Mouse (Mus musculus) gonadal fat pad, adult 2 months (tissue): ENCODE measurements around the gene Irak2. TPM values are rescaled to one million over a fixed set of nuclear protein-coding genes. Genes with fewer than 3 reads are reported as not detected.

Source experiments
- DNase-seq: peaks from one replicate; pipeline ENCODE4 v3.0.0-alpha.2; 2012; ENCODE audit warnings: low read depth
- polyA plus RNA-seq: library from polyadenylated mRNA; depleted of rRNA; stranded (reverse); fragments of >200 nt; gene quantifications from 2 replicates; pipeline ENCODE4 v1.2.3, GENCODE M21; 2012

Irak2 gene
- polyA plus RNA-seq, 1 experiment, result 49.0 TPM

DNA sequence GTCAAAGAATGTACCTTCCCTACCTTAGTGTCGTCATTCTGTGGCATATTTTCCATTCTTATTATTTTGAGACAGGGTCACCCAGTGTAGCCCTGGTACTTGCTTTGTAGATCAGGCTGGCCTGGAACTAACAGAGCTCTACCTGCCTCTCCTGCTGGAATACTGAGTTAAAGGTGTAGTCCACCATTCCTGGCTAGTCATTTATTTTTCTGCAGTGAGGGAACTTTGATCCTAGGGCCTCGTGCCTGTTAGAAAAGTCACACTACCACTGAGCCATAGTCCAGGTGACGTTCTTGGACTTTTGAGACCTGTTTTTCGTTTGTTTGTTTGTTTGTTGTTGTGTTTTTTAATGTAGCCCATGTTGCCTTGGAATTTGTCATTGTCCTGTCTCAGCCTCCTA, 934 bp downstream of the Irak2 start:
- DNase-seq, result no peak

DNA sequence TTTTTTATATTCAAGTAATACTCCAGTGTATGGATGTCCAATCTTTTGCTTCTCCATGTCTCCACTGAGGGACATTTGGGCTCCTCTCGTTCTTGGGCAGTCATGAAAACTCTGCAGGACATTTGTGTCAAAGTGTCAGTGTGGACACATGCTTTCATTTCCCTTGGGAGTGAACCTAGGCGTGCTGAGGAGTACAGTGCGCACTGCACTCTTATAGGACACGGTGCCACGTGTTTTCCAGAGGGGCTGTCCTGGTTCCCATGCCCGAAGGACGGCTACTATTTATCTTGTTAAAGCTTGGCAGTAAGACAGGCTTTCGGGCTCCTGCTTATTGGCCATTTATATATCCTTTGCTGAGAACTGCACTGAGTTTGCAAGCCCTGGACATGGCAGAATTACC, 4.3 kb downstream of the Irak2 start:
- no peak for DNase-seq

DNA sequence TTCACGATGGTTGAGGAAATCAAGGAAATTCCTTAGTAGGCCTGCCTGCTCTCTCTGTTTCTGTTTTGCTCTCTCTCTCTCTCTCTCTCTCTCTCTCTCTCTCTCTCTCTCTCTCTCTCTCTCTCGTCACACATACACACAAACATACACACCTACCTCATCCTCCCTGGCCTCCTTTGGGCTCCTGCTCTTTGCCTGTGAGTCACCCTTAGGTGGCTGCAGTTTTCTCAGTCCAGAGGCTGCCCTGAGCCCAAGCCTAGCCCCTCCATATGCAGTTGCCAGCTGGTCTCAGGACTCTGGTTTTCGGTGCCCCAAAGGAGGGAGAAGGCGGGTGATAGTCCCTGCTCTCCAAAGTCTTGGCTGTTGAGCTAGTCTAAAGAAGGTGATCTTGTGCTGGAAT, 4.8 kb downstream of the Irak2 start:
- DNase-seq, result no peak

DNA sequence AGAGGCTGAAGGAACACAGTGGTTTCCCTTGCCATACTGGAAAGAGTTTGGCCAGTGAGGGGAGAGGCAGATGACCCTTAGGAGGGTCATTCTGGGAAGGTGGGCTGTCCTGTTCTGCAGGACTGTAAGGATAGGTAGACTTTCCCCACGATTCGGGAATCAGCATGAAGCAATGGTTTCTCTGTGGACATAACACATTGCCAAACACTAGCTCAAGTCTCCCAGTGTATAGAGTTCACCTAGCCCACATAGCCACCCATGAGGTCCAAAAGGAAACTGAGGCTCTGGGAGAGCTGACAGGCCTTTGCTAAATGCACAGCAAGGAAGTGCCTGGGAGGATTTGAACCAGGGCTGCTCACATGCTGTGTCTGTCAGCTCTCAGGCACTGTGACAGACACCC, 5.7 kb downstream of the Irak2 start:
- no peak for DNase-seq

DNA sequence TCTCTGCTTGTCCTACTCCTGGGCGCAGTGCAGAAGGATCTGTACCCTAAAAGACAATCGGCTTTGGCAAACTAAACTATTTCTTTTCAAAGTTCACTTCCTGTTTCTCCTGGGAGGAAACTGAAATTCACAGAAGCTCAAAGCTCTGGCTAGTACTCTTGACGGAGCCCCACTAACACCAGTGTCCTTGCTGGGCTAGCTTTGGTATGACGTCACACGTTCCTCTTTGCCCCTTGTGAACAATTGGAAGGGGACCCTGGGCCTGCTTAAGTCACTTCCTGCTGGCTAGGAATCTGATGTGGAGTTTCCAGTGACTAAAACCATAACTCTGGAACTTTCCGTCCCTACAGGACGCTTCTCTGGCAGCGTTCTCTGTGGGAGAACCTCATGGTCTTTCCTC, 6.5 kb downstream of the Irak2 start:
- DNase-seq, result no peak

DNA sequence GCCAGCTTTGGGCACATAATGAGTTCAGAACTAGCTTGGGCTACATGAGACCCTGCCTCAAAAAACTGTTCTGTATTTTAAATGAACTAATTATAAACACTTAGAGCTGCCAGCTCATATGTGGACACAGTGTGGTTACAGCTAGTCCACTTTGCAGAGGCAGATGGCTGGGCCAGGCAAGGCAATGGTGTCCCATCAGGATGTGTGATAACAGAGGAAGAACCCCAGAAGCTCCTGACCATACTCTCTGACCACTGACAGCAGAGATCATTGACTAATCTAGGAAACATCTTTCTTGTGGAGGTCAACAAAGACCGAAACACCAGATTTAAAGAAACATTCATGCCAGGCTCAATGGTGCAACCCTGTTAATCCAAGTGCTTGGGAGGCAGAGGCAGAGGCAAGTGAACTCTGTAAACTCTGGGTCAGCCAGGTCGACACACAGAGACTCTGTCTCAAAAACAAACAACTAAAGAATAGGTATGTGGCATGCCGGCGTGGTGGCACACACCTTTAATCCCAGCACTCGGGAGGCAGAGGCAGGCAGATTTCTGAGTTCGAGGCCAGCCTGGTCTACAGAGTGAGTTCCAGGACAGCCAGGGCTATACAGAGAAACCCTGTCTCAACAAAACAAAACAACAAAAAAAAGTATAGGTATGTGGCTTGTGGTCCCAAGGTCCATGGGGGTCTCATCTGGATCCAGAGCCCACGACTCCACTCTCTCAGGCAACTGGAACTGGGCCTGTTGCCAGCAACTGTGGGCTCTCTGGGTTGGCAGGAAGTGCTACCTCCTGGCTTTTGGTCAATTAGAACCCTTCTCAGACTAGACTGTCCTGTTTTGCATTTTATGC, 11.3 kb downstream of the Irak2 start:
- no peak for DNase-seq

DNA sequence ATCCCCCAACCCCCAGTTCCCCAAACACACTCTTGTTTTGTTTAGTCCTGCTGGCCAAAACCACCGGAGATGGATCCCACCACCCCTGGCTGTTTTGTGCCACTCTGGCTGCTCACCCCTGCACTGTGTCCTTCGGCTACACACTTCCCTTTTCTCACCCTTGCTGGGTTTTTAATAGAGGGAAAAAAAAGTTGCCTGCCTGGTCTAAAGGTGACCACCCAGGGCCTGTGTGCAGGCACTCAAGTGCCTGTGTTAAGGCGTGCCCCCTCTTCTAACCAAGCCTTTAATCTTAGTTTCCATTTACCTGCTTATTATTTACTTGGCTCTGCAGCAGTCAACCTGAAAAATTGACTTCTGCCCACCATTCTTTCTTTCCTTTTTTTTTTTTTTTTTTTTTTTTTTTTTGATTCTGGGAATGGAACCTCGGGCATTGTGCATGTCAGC, 12.0 kb downstream of the Irak2 start:
- DNase-seq, result no peak

DNA sequence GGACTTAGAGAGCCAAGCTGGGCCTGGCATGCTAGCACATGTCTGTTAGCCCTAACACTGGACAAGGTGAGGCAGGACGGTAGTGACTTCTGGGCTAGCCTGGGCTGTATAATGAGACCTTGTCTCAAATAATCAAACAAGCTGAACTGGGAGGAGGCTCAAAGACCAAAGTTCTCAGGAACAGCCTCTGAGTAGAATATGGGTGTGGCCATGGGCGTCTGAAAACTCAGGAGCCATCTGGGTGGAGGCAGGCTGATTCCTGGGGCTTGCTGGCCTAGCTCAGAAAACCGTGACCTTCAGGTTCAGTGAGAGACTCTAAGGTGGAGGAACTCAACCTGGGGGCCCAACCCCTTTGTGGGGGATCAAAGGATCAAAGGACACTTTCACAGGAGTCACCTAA, 13.4 kb downstream of the Irak2 start:
- DNase-seq, result no peak

DNA sequence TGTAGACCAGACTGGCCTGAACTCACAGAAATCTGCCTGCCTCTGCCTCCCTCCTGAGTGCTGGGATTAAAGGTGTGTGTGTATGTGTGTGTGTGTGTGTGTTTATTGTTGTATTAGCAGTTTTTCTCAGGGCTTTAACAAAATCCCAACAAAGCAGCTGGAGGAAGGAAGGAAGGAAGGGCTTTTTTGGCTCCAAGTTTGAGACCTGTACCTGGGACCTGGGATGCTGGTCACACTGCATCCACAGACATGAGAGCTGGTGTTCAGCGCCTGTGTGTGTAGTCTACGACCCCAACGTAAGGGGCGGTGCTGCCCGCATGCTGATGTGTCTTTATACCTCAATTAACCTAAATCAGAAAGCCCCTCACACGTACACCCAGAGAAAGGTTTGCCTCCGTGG, 15.3 kb downstream of the Irak2 start:
- DNase-seq, result no peak

DNA sequence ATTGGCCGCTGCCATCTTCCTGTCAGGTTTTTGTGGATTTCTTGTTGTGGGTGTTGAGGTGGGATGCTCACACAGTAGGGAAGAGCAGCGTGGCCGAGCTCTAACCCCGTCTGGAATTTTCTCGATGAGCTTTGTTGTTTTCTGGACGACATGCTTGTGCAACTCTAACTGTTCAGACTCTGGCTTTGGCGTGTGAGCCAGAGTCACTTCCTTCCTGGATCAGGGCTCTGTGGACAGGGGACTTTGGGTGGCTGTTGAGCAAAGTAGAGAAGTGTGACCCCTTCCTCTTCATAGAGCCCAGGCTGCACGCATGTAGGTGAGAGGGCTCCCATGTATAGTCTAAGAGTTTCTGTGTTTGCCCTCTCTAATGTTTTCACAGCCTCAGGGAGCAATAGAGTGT, 15.8 kb downstream of the Irak2 start:
- DNase-seq, result no peak

DNA sequence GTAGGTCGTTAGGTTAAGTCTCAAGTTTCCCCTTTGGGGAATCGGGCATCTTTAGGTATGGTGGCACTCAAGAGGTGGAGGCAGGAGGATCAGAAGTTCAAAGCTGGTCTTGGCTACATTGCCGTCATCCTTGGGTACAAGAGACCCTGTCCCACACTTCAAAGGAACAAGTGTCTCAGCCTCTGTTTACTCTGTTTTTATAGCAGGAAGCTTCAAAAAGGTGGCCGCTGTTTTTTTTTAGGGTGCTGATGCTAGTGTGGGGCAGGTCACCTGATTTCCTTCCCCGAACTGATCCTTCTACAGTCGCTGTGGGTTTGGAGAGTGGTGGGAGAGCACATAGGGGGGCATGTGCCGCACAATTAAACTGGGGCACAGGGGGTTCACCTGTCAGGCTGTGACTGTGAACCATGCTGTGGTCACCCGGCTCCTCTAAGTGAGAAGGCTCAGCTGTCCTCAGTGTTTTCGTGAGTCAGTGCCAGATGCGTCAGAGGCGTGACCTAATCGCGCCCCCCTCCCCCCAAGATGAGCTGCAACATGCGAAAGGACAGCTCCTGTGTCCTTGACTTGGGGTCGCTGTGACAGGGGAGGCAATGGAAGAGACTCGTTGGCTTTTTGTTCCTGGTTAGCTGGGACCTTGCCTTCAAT, 16.6 kb downstream of the Irak2 start:
- no peak for DNase-seq

DNA sequence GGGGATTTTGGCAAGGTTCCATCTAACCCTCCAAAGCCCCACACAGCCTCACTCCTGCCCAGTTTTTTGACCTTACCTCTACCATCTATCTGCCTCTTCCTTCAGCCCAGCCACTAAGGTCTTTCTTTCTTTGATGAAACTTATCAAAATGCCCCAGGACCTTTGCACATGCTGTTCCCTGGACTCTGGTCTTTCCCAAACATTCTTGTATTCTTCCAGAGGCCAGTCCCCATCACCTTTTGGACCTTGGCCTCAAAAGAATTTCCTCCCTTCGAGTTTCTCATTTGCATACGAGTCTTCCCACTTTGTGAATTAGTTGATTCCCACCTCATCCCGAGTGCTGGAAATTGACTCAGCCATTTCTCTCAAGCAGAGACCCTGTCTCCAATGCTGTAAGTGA, 17.2 kb downstream of the Irak2 start:
- no peak for DNase-seq

DNA sequence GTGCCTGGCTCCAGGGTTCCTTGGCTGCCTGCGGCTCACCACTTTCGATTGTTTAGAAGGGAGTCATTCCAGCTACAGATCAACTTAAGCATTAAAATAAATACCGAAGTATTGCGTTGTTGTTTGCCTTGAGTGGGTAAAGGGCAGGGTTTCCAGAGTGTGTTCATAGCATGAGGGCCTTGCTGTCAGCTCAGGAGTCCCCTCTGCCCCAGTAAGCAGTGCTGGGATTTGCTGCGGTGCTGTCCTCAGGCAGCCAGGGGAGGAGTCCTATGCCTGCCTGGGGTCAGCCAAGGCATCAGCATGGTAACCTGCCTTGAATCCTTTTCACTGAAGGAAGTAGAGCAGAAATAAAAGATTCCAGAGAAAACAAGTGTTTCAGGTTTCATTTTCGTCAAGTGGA, 18.6 kb downstream of the Irak2 start:
- DNase-seq, result peak; percentile 73

DNA sequence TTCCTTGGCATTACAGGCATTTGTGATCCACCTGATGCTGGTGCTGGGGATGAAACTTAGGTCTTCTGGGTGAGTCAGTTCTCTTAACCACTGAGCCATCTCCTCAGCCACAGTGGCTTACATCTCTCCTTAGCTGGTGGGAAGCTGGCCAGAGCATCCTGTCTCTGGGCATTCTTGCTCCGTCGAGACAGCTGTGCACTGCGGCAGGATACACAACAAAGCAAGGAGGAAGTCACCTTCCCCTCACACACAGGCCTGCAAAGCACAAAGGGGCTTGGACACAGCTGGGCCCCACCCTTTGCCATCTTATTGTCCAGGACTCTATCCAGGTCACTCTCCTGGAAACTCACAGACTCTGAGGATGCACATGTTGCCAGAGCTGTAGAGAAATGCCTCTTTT, 20.0 kb downstream of the Irak2 start:
- DNase-seq, result no peak

DNA sequence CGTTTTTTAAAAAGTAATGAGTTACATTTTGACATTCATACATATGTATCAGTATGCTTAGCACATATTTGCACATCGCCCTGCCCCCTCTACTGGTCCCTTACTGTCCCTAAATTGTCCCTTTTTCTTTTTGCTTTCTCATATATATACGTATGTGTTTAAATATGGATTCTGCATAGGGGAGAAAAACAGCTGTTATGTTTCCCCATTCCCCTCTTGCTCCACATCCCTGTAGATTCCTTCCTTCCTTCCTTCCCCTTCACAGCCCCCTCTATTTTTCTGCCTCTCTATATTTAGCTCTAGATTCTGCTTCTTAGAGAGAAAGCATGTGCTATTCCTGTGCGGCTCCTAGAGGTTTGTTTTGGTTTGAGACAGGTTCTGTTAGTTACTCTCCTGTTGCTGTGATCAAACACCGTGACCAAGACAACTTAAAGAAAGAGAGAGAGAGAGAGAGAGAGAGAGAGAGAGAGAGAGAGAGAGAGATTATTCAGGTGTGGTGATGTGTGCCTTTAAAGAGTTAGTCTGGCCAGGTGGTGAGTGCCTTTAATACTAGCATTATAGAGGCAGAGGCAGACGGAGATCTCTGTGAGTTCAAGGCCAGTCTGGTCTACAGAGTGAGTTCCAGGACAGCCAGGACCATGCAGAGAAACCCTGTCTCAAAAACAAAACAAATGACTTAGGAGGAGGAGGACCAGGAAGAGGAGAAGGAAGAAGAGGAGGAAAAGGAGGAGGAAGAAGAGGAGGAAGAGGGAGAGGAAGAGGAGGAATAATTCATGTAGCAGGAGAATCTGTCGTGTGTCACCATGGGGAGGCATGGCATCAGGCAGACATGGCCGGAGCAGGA, 21.6 kb downstream of the Irak2 start:
- DNase-seq, result no peak

DNA sequence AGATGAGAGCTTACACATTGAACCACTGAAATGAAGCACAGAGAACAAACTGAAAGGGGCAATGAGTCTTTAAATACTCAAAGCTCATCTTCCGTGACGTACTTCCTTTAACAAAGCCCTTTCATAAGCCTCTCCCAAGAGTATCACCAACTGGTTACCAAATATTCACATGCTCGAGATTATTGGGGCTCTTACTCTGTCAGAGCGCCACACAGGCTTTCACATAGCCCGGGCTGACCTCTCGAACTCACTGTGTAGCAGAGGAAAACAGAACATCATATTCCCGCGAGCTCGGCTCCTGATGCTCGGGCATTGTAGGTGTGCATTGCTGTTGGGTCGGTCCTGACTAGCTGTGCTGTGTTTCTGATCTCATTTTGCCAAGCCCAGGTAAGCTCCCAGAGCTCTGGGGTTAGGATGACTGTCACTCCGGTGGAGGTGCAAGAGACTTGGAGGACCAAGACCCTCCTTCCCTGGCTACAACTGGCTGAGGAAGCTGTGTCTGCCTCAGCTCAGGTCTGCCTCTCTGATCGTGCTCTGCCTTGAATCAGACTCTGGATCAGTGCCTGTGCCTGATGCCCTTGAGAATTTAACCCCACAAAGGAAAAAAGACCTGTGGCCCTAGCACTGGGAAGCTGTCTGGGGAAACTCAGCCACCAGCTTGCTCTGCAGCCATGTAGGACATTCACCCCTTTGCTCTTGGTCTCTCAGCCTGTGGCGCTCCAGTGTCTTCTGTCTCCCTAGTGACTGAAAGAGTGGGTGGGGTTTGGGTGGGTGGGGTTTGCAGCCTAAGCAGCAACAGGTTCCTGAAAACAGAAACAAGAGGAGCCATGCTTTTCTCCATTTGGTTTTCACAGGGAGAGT, 22.5 kb downstream of the Irak2 start:
- no peak for DNase-seq

DNA sequence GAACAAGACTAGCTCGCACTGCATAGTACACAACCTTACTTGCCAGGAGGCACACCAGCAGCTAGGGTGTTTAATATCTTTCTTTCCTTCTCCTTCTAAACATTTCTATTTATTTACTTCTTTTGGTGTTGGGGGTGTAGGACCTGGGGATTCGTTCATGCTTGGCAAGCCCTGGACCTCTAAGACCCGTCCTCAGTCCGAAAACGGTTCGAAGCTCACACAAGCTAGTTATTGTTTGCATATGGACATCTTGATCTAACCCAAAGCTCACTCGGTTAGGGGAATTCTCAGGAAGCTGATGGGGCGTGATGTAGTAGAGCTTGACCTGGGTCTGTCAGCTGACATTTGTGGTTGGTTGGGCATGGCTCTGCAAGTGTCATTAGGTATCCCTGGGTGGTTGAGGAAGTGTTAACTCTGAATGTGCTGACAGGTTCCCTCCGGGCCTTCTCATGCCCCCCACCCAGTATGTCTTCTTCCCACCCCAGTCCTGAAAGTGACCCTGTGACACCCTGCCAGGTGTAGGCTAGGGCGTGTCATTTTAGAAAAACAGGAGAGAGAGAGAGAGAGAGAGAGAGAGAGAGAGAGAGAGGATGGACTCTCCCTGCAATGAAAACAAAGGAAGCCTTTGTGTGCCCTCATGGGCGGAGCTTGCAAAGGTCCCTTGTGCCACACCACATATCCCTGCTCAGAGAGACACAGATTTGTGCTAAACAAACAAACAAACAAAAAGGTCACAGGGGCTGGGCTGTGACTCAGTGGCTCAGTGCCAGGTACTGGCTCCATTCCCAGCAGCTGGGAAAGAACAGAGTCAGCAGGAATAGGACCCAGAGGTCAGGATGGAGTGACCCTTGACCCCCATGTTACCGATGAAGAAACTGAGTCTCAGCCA, 23.3 kb downstream of the Irak2 start:
- no peak for DNase-seq

DNA sequence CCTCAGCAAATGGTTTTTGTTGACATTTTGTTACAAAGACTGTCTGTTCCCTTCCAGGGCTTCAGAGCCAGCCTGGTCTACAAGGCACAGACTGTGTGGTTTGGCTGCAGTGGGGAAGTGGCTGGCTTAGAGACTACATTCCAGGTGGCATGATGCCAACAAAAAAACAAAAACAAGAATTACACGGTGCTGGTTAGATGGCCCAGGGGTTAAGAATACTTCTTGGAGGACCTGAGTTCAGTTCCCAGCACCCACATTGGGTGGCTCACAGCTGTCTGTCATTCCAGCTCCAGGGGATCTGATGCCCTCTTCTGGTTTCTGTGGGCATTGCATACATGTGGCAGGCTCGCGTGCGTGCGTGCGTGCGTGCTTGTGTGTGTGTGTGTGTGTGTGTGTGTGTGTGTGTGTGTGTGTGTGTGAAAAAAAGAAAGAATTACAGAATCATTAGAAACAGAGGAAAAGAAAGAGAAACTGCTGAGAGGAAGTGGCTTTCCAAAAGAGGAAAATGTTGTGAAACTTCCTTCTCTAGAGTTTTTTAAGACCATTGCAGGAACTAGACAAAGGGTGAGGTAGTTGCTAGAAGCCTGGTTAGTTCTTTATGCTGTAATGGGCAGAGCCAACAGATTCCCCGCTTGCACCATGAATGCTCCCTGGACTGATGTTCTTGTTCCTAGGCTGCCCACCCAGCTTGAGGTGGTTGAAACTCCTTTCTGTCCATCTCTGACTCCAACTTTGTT, 24.9 kb downstream of the Irak2 start:
- no peak for DNase-seq

DNA sequence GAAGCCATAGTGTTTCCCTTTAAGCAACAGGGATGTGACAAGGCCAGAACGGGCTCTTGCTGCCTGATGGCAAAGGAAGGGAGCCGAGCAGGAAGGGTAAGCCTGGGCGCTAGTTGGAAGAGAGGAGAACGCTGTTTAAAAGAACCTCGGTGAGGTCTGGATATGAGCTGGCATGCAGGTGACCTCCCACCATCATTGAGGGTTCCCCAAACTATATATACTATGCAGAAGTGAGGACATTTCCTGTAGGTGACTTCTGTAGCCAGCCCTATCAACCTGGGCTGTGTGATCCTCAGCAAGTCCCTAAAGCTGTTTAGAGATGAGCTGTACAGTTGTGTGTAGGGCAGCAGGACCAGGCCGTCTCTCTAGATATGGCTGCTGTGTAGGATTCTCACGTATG, 26.0 kb downstream of the Irak2 start:
- DNase-seq, result no peak

DNA sequence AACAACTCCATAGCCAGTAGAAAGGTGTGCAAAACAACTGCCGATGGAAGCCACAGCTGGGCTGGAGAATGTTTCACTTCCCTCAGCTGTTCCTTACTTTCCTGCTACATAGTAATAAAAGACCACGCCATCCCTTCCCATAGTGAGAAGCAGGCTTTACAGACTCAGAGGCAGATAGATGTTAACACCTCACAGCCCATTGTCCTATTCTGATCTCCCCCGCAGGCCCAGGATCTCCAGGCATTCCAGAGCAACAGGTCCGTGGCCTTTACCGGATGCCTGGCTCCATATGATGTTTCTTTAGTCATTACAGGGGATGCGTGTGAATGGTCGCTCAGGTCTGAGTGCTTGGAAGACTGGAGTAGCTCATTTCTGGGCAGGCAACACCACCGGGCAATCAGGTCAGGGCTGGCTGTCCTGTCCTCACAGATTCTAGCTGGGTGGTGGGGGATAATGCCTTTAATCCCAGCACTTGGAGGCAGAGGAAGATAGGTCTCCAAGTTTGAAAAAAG, 29.4 kb downstream of the Irak2 start:
- no peak for DNase-seq
